Mouse (Mus musculus): Measurements from ENCODE around the gene Aph1a.

DNA sequence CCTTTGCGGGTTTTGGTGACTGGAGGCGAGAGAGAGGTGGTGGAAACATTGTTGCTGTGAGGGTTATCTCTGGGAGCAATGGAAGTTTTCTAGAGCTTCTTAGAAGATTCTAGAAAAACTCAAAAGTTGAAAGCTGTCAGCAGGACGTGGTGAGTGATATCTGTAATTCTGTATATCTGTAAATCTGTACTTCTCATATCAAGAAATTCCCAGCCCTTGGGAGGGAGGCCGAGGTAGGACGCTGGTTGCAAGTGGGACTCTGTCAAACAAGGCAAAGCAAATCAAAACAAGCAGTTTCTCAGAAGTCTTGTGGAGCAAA, 36.7 kb downstream of the Aph1a start:
- TF ChIP-seq POLR2A (IDR thresholded peaks at IDR 0.05; ENCODE audit: insufficient read depth, low read length) (no peak), CTCF (IDR thresholded peaks at IDR 0.05; ENCODE audit: low read depth, low read length) (no peak), EP300 (IDR thresholded peaks at IDR 0.05; ENCODE audit: insufficient read depth, low read depth, low read length) (no peak)
